Mouse (Mus musculus): ENCODE results near the gene Lrfn4. TPM values are rescaled to one million over a fixed set of nuclear protein-coding genes. Genes with fewer than 3 reads are reported as not detected.

Gene Lrfn4
- polyA plus RNA-seq, 1 experiment = 0.36 TPM

DNA sequence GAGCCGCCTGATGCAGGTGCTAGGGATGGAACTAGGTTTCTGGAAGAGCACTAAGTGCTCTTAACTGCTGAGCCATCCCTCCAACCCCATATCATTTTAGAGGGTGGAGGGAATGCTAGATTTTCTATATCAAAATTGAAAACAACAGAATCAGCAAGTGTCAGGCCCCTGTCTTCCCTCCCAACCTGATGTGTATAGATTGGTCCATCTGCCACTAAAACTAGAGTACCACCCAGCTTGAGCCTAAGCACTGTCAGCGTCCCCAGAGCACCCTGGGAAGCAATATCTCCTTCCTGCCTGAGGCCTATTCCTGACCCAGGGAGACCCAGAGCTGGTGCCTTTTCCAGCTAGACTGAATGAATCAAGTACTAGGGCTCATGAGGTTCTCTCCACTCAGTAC, 48.6 kb downstream of the Lrfn4 start:
- H3K27ac ChIP-seq (replicated peaks; ENCODE audit: low read depth, low read length) = no peak overlapping the region
- H3K4me3 ChIP-seq (ENCODE audit: insufficient read depth, low read depth, low read length) = no peak overlapping the region
- H3K4me1 ChIP-seq (ENCODE audit: control insufficient read depth, insufficient read depth, insufficient read length, low read length) = peaks cover 3% of the 10 kb centered on the region; the same call in 1 of the 2 replicates

DNA sequence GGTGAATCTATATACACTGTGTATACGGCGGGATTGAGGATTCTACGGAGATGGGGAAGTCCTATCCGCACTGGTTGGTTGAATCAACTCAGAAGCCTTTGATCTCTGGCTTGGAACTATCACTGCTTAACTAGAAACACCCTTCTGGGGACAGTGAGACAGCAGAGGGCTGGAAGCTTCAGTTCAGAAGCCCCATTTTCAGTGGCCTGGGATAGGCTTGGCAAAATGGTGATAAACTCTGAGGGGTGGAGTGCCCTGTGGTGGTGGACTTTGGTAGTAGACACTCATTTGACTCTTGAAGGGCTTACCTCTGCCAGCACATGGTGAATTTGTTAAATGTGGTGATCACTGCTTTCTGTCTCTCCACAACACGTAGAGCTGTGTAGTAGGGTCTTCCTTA, 49.8 kb downstream of the Lrfn4 start:
- Histone ChIP-seq H3K4me1 (ENCODE audit: control insufficient read depth, insufficient read depth, insufficient read length, low read length) (peaks cover 3% of the 10 kb centered on the region), H3K27ac (replicated peaks; ENCODE audit: low read depth, low read length) (no peak overlapping the region), H3K4me3 (ENCODE audit: insufficient read depth, low read depth, low read length) (no peak overlapping the region)

Other genes with a start within 250 kb of the Lrfn4 start
- gene Kdm2a, start 217.4 kb downstream of the Lrfn4 start, polyA plus RNA-seq (2012; ENCODE audit: insufficient read depth, insufficient read length, missing spikeins) = 18.9 and 20.6 TPM in 2 replicates
- gene Rhod, start 176.2 kb downstream of the Lrfn4 start, polyA plus RNA-seq (2012; ENCODE audit: insufficient read depth, insufficient read length, missing spikeins) = 4.3 and 4.5 TPM in 2 replicates
- gene Syt12, start 138.2 kb downstream of the Lrfn4 start, polyA plus RNA-seq (2012; ENCODE audit: insufficient read depth, insufficient read length, missing spikeins) = 6.9 and 8.0 TPM in 2 replicates
- 30.6 and 32.3 TPM in 2 replicates for gene 2010003K11Rik, start 117.1 kb downstream of the Lrfn4 start, polyA plus RNA-seq (2012; ENCODE audit: insufficient read depth, insufficient read length, missing spikeins)
- 328 and 343 TPM in 2 replicates for gene Pcx, start 105.2 kb downstream of the Lrfn4 start, polyA plus RNA-seq (2012; ENCODE audit: insufficient read depth, insufficient read length, missing spikeins)
- 14.1 and 17.0 TPM in 2 replicates for gene Rce1, start 10.0 kb upstream of the Lrfn4 start, polyA plus RNA-seq (2012; ENCODE audit: insufficient read depth, insufficient read length, missing spikeins)
- gene Gm960, start 83.0 kb upstream of the Lrfn4 start, polyA plus RNA-seq (2012; ENCODE audit: insufficient read depth, insufficient read length, missing spikeins) = not detected in 2 replicates
- gene Sptbn2, start 95.5 kb upstream of the Lrfn4 start, polyA plus RNA-seq (2012; ENCODE audit: insufficient read depth, insufficient read length, missing spikeins) = 0.13 TPM in 1 of 2 replicates, not detected in the other
- gene Rbm4b, start 140.8 kb upstream of the Lrfn4 start, polyA plus RNA-seq (2012; ENCODE audit: insufficient read depth, insufficient read length, missing spikeins) = 4.7 and 5.8 TPM in 2 replicates
- gene Rbm4, start 178.2 kb upstream of the Lrfn4 start, polyA plus RNA-seq (2012; ENCODE audit: insufficient read depth, insufficient read length, missing spikeins) = 7.7 and 13.3 TPM in 2 replicates
- 12.6 and 14.8 TPM in 2 replicates for gene Gm21992, start 195.9 kb upstream of the Lrfn4 start, polyA plus RNA-seq (2012; ENCODE audit: insufficient read depth, insufficient read length, missing spikeins)
- gene Rbm14, start 196.0 kb upstream of the Lrfn4 start, polyA plus RNA-seq (2012; ENCODE audit: insufficient read depth, insufficient read length, missing spikeins) = 6.9 and 15.0 TPM in 2 replicates
- gene Ccs, start 223.7 kb upstream of the Lrfn4 start, polyA plus RNA-seq (2012; ENCODE audit: insufficient read depth, insufficient read length, missing spikeins) = 64.9 and 78.0 TPM in 2 replicates
- not detected in 2 replicates for gene Ccdc87, start 223.7 kb upstream of the Lrfn4 start, polyA plus RNA-seq (2012; ENCODE audit: insufficient read depth, insufficient read length, missing spikeins)
- 27.9 and 36.5 TPM in 2 replicates for gene Ctsf, start 239.5 kb upstream of the Lrfn4 start, polyA plus RNA-seq (2012; ENCODE audit: insufficient read depth, insufficient read length, missing spikeins)